Mouse (Mus musculus) olfactory bulb, adult 2 months (tissue): Measurements from ENCODE around the gene Gm2174. TPM values are rescaled to one million over a fixed set of nuclear protein-coding genes. Genes with fewer than 3 reads are reported as not detected.

Source experiments
- H3K27ac ChIP-seq: fragments of 200-500 bp; 2 replicates; pipeline ENCODE4 v1.5.1; 2012; ENCODE audit warnings: low read depth, low read length; ENCODE audit not compliant: insufficient read depth
- H3K4me1 ChIP-seq: fragments of 200-500 bp; 2 replicates; pipeline ENCODE4 v1.6.1; 2012; ENCODE audit warnings: low read length; ENCODE audit not compliant: control insufficient read depth, insufficient read depth
- H3K4me3 ChIP-seq: fragments of 200-500 bp; 2 replicates; pipeline ENCODE4 v1.5.1; 2012; ENCODE audit warnings: mild to moderate bottlenecking, low read depth, low read length, moderate library complexity; ENCODE audit not compliant: insufficient read depth
- CTCF ChIP-seq: fragments of 200-500 bp; IDR thresholded peaks from 2 replicates; pipeline ENCODE4 v1.5.1; 2012; ENCODE audit warnings: low read depth, mild to moderate bottlenecking, low read length, moderate library complexity; ENCODE audit not compliant: insufficient read depth
- POLR2A ChIP-seq: fragments of 200-500 bp; IDR thresholded peaks from 2 replicates; pipeline ENCODE4 v1.6.1; 2012; ENCODE audit warnings: mild to moderate bottlenecking, low read depth, low read length, moderate library complexity; ENCODE audit not compliant: insufficient read depth
- WGBS: fragments of 180-500 bp; shearing (Covaris S2); methylation state at CpG from one replicate; pipeline ENCODE4 v1.1.7; 2018; 5-methylcytosine and 5-hydroxymethylcytosine counted together
- polyA plus RNA-seq: library from polyadenylated mRNA; stranded (reverse); fragments of >200 nt; gene quantifications from 2 replicates; pipeline ENCODE4 v1.2.4, GENCODE M21; 2012; ENCODE audit warnings: low replicate concordance; ENCODE audit not compliant: missing spikeins, insufficient read depth, insufficient read length

Gm2174 gene
- polyA plus RNA-seq, 1 experiment, result not detected

GRCm38 (mm10) chrX:56477553-56477952, 29.8 kb downstream of the Gm2174 start:
- Histone ChIP-seq H3K27ac (no peak overlapping the region), H3K4me3 (no peak overlapping the region), H3K4me1 (no peaks in the 10 kb centered on the region)
- TF ChIP-seq POLR2A, result no peak
- 76% methylated on average over 3 of the region's 3 CpGs for WGBS

- 69% methylated on average over 3 of the region's 3 CpGs for WGBS
- no peak overlapping the region for H3K27ac ChIP-seq
- no peaks in the 10 kb centered on the region for H3K4me1 ChIP-seq
- TF ChIP-seq CTCF (no peak), POLR2A (no peak)
- no peak overlapping the region for H3K4me3 ChIP-seq
Measured at GRCm38 (mm10) chrX:56481906-56482305, 34.1 kb downstream of the Gm2174 start.

- TF ChIP-seq CTCF (no peak), POLR2A (no peak)
- H3K4me1 ChIP-seq, result no peaks in the 10 kb centered on the region
- H3K4me3 ChIP-seq, result no peak overlapping the region
- no peak overlapping the region for H3K27ac ChIP-seq
- 21% methylated on average over 1 of the region's 1 CpGs for whole genome bisulfite sequencing
Measured at GRCm38 (mm10) chrX:56489758-56490157, 42.0 kb downstream of the Gm2174 start.

DNA sequence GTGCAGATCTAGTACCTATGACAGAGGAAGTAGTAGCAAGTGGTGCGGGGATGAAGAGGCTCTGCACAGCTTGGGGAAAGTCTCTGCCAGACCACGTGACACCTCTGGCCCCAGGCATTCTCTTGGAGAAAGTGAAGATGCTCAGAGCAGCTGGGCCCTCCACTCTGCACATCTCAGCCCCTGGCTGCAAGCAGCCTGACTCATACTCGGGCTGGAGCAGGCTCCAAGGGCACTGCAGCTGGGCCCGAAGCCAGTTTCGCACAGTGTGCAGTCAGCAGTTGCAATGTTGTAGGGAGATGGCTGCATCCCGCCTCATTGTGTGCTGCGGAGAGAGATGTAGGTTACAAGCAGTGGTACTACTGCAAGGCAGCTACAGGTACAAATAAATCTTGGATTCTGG, 49.5 kb downstream of the Gm2174 start:
- H3K4me1 ChIP-seq, result no peaks in the 10 kb centered on the region
- WGBS, result 46% methylated on average over 7 of the region's 7 CpGs

More for the DNA sequence above, 49.5 kb downstream of the Gm2174 start:
- no peak overlapping the region for H3K4me3 ChIP-seq
- no peak overlapping the region for H3K27ac ChIP-seq
- no peak for TF ChIP-seq POLR2A

Other genes starting within 250 kb of the Gm2174 start
- not detected in 2 replicates for gene Gm773, start 235.1 kb upstream of the Gm2174 start, polyA plus RNA-seq
- gene Zfp449, start 101.6 kb upstream of the Gm2174 start, polyA plus RNA-seq, result not detected in 2 replicates
- gene Smim10l2a, start 73.4 kb upstream of the Gm2174 start, polyA plus RNA-seq, result not detected in 2 replicates
- not detected in 2 replicates for gene Ints6l, start 6.9 kb downstream of the Gm2174 start, polyA plus RNA-seq
- gene Gm10477, start 76.8 kb downstream of the Gm2174 start, polyA plus RNA-seq, result not detected in 2 replicates
- gene Gm648, start 101.6 kb downstream of the Gm2174 start, polyA plus RNA-seq, result not detected in 2 replicates
- gene Mmgt1, start 150.1 kb downstream of the Gm2174 start, polyA plus RNA-seq, result not detected in 2 replicates
- gene Slc9a6, start 161.8 kb downstream of the Gm2174 start, polyA plus RNA-seq, result 368 TPM in 1 of 2 replicates, not detected in the other